Mouse (Mus musculus) midbrain, embryonic 13.5 days (tissue): ENCODE results near the gene Olig1. TPM values are rescaled to one million over a fixed set of nuclear protein-coding genes. Genes with fewer than 3 reads are reported as not detected.

Experiments
- ATAC-seq: fragments of 200-750 bp; cut with Nextera tagmentation; 2 replicates; pipeline ENCODE4 v1.8.0; 2017; ENCODE audit warnings: mild to moderate bottlenecking, moderate TSS enrichment, moderate library complexity
- H3K27ac ChIP-seq: fragments of 300-500 bp; sonication (generic); 2 replicates; pipeline ENCODE4 v1.5.1; 2015; ENCODE audit warnings: inconsistent platforms, mild to moderate bottlenecking, moderate library complexity
- H3K27me3 ChIP-seq: fragments of 300-500 bp; sonication (generic); 2 replicates; pipeline ENCODE4 v1.6.1; 2015; ENCODE audit warnings: mild to moderate bottlenecking, inconsistent platforms
- H3K36me3 ChIP-seq: fragments of 300-500 bp; sonication (generic); 2 replicates; pipeline ENCODE4 v1.6.1; 2015; ENCODE audit warnings: mild to moderate bottlenecking, inconsistent platforms
- H3K4me1 ChIP-seq: fragments of 300-500 bp; sonication (generic); replicated peaks from 2 replicates; pipeline ENCODE4 v1.6.1; 2015; ENCODE audit warnings: inconsistent platforms
- H3K4me2 ChIP-seq: fragments of 300-500 bp; sonication (generic); replicated peaks from 2 replicates; pipeline ENCODE4 v1.6.1; 2015; ENCODE audit warnings: moderate library complexity, mild to moderate bottlenecking, inconsistent platforms
- H3K4me3 ChIP-seq: fragments of 300-500 bp; sonication (generic); replicated peaks from 2 replicates; pipeline ENCODE4 v1.5.1; 2015; ENCODE audit warnings: mild to moderate bottlenecking, inconsistent platforms
- H3K9ac ChIP-seq: fragments of 300-500 bp; sonication (generic); replicated peaks from 2 replicates; pipeline ENCODE4 v1.6.1; 2015; ENCODE audit warnings: mild to moderate bottlenecking, inconsistent platforms
- H3K9me3 ChIP-seq: fragments of 300-500 bp; sonication (generic); 2 replicates; pipeline ENCODE4 v1.6.1; 2016; ENCODE audit warnings: mild to moderate bottlenecking, inconsistent platforms
- WGBS: fragments of 180-500 bp; shearing (Covaris S2); methylation state at CpG from one replicate; pipeline ENCODE4 v1.1.7; 2015; 5-methylcytosine and 5-hydroxymethylcytosine counted together
- polyA plus RNA-seq: library from polyadenylated mRNA; unstranded; fragments of >200 nt; fragmentation: Nextera tagmentation; extraction: Ambion mirVana; gene quantifications from 2 replicates; pipeline ENCODE4 v1.2.1, GENCODE M21; 2015

Gene Olig1
- polyA plus RNA-seq, 1 experiment from 2014 or later = 11.3 TPM

GRCm38 (mm10) chr16:91260861-91261260 lies 8.7 kb upstream of the Olig1 start:
- H3K4me3 ChIP-seq = no peak overlapping the region
- no peaks in the 10 kb centered on the region for H3K9me3 ChIP-seq
- H3K27me3 ChIP-seq = peaks cover 87% of the 10 kb centered on the region
- H3K4me1 ChIP-seq = peaks cover 7% of the 10 kb centered on the region; the same call in 1 of the 2 replicates
- no peak overlapping the region for H3K27ac ChIP-seq
- H3K9ac ChIP-seq = no peak overlapping the region
- no peaks in the 10 kb centered on the region for H3K36me3 ChIP-seq
- no peak for ATAC-seq
- H3K4me2 ChIP-seq = no peak overlapping the region
- 89% methylated on average over 3 of the region's 3 CpGs for WGBS

GRCm38 (mm10) chr16:91262467-91263220 lies 6.9 kb upstream of the Olig1 start:
- H3K9ac ChIP-seq = no peak overlapping the region
- ATAC-seq = peak; percentile 45; the same call in 1 of the 2 replicates

GRCm38 (mm10) chr16:91265972-91266371 lies 3.6 kb upstream of the Olig1 start:
- H3K9me3 ChIP-seq = no peaks in the 10 kb centered on the region
- peaks cover 31% of the 10 kb centered on the region for H3K4me1 ChIP-seq
- no peak overlapping the region for H3K27ac ChIP-seq
- H3K4me3 ChIP-seq = no peak overlapping the region
- H3K27me3 ChIP-seq = peaks cover 89% of the 10 kb centered on the region
- H3K4me2 ChIP-seq = no peak overlapping the region
- no peak for ATAC-seq
- H3K36me3 ChIP-seq = no peaks in the 10 kb centered on the region
- WGBS = 74% methylated on average over 6 of the region's 6 CpGs
- no peak overlapping the region for H3K9ac ChIP-seq

More at GRCm38 (mm10) chr16:91262467-91263220, 6.9 kb upstream of the Olig1 start:
- Histone ChIP-seq H3K36me3 (no peaks in the 10 kb centered on the region), H3K27me3 (peaks cover 87% of the 10 kb centered on the region), H3K4me1 (peaks cover 7% of the 10 kb centered on the region; the same call in 1 of the 2 replicates), H3K4me2 (no peak overlapping the region), H3K27ac (no peak overlapping the region), H3K9me3 (no peaks in the 10 kb centered on the region), H3K4me3 (no peak overlapping the region)
- 24% methylated on average over 12 of the region's 12 CpGs for WGBS

GRCm38 (mm10) chr16:91268724-91269452 lies 684 bp upstream of the Olig1 start:
- Histone ChIP-seq H3K9me3 (no peaks in the 10 kb centered on the region), H3K9ac (no peak overlapping the region), H3K4me2 (peak overlapping the region; percentile 86), H3K4me1 (peaks cover 24% of the 10 kb centered on the region), H3K27ac (no peak overlapping the region), H3K4me3 (peak overlapping the region; percentile 51), H3K36me3 (no peaks in the 10 kb centered on the region), H3K27me3 (peaks cover 99% of the 10 kb centered on the region)
- ATAC-seq = no peak
- WGBS = 8% methylated on average over 13 of the region's 13 CpGs

GRCm38 (mm10) chr16:91270212-91270971 lies 820 bp downstream of the Olig1 start:
- peaks cover 100% of the 10 kb centered on the region for H3K27me3 ChIP-seq
- H3K4me1 ChIP-seq = peaks cover 24% of the 10 kb centered on the region
- H3K9me3 ChIP-seq = no peaks in the 10 kb centered on the region
- peak overlapping the region; percentile 37 for H3K9ac ChIP-seq
- H3K36me3 ChIP-seq = no peaks in the 10 kb centered on the region
- under 1% methylated on average over 63 of the region's 63 CpGs for WGBS
- H3K27ac ChIP-seq = no peak overlapping the region
- H3K4me2 ChIP-seq = peak overlapping the region; percentile 86
- peak; percentile 25; the same call in 1 of the 2 replicates for ATAC-seq
- peak overlapping the region; percentile 51 for H3K4me3 ChIP-seq

GRCm38 (mm10) chr16:91270982-91271549 lies 1.5 kb downstream of the Olig1 start:
- 0 out of 2 replicates have a peak, but pooled peaks have one; percentile 5 for ATAC-seq

GRCm38 (mm10) chr16:91271634-91272033 lies 2.1 kb downstream of the Olig1 start:
- WGBS = 3% methylated on average over 20 of the region's 20 CpGs
- Histone ChIP-seq H3K27ac (no peak overlapping the region), H3K4me1 (peaks cover 24% of the 10 kb centered on the region), H3K27me3 (peaks cover 99% of the 10 kb centered on the region), H3K4me2 (no peak overlapping the region; the same call in 1 of the 2 replicates), H3K36me3 (no peaks in the 10 kb centered on the region), H3K4me3 (no peak overlapping the region), H3K9ac (no peak overlapping the region), H3K9me3 (no peaks in the 10 kb centered on the region)
- no peak for ATAC-seq

More at GRCm38 (mm10) chr16:91270982-91271549, 1.5 kb downstream of the Olig1 start:
- 0% methylated on average over 29 of the region's 29 CpGs for WGBS
- Histone ChIP-seq H3K4me1 (peaks cover 24% of the 10 kb centered on the region), H3K4me3 (peak overlapping the region; percentile 51), H3K36me3 (no peaks in the 10 kb centered on the region), H3K27me3 (peaks cover 100% of the 10 kb centered on the region), H3K9me3 (no peaks in the 10 kb centered on the region), H3K4me2 (peak overlapping the region; percentile 86), H3K9ac (peak overlapping the region; percentile 37; the same call in 1 of the 2 replicates), H3K27ac (no peak overlapping the region)

- H3K9me3 ChIP-seq = no peaks in the 10 kb centered on the region
- H3K4me1 ChIP-seq = no peaks in the 10 kb centered on the region
- WGBS = 64% methylated on average over 4 of the region's 4 CpGs
- H3K27me3 ChIP-seq = peaks cover 80% of the 10 kb centered on the region
- ATAC-seq = no peak
- H3K4me2 ChIP-seq = no peak overlapping the region
- H3K4me3 ChIP-seq = no peak overlapping the region
- no peak overlapping the region for H3K27ac ChIP-seq
- H3K9ac ChIP-seq = no peak overlapping the region
- H3K36me3 ChIP-seq = no peaks in the 10 kb centered on the region
Observed at GRCm38 (mm10) chr16:91280516-91280915, 10.9 kb downstream of the Olig1 start.

GRCm38 (mm10) chr16:91292080-91292479 lies 22.5 kb downstream of the Olig1 start:
- 56% methylated on average over 7 of the region's 7 CpGs for WGBS
- Histone ChIP-seq H3K27ac (no peak overlapping the region), H3K9me3 (no peaks in the 10 kb centered on the region), H3K36me3 (no peaks in the 10 kb centered on the region), H3K9ac (no peak overlapping the region), H3K4me1 (peaks cover 17% of the 10 kb centered on the region), H3K4me3 (no peak overlapping the region), H3K4me2 (no peak overlapping the region), H3K27me3 (peaks cover 49% of the 10 kb centered on the region)
- ATAC-seq = no peak

GRCm38 (mm10) chr16:91292719-91293333 lies 23.3 kb downstream of the Olig1 start:
- no peak for ATAC-seq
- no peak overlapping the region for H3K9ac ChIP-seq
- no peaks in the 10 kb centered on the region for H3K9me3 ChIP-seq
- H3K4me3 ChIP-seq = no peak overlapping the region
- H3K4me2 ChIP-seq = no peak overlapping the region
- 28% methylated on average over 11 of the region's 11 CpGs for whole genome bisulfite sequencing
- H3K4me1 ChIP-seq = peaks cover 17% of the 10 kb centered on the region
- no peak overlapping the region for H3K27ac ChIP-seq
- no peaks in the 10 kb centered on the region for H3K36me3 ChIP-seq
- H3K27me3 ChIP-seq = peaks cover 55% of the 10 kb centered on the region

GRCm38 (mm10) chr16:91297726-91298125 lies 28.2 kb downstream of the Olig1 start:
- no peak overlapping the region for H3K4me3 ChIP-seq
- no peak for ATAC-seq
- H3K27me3 ChIP-seq = peaks cover 75% of the 10 kb centered on the region
- peaks cover 28% of the 10 kb centered on the region for H3K4me1 ChIP-seq
- no peak overlapping the region for H3K4me2 ChIP-seq
- no peak overlapping the region for H3K27ac ChIP-seq
- 51% methylated on average over 4 of the region's 4 CpGs for WGBS
- H3K36me3 ChIP-seq = no peaks in the 10 kb centered on the region
- H3K9ac ChIP-seq = no peak overlapping the region
- no peaks in the 10 kb centered on the region for H3K9me3 ChIP-seq
